Mouse (Mus musculus): Measurements from ENCODE around the gene Anp32b.

GRCm38 (mm10) chr4:46404042-46404795, 46.5 kb upstream of the Anp32b start:
- TF ChIP-seq POLR2A (IDR thresholded peaks at IDR 0.05; ENCODE audit: insufficient read depth, low read depth, low read length) (no peak), CTCF (IDR thresholded peaks at IDR 0.05) (no peak), EP300 (IDR thresholded peaks at IDR 0.05; ENCODE audit: insufficient read depth, low read depth, low read length) (no peak)
